Mouse (Mus musculus) adrenal gland, postnatal 36 days (tissue): Measurements from ENCODE around the gene Bcl2l12. TPM values are rescaled to one million over a fixed set of nuclear protein-coding genes. Genes with fewer than 3 reads are reported as not detected.

Experiments
- DNase-seq, 2 experiments: peaks; one replicate each; pipeline ENCODE4 v3.0.0; 2021; ENCODE audit warnings: mixed read lengths in 1 of 2
- microRNA-seq: library from miRNA; unstranded; fragments of <30 nt; microRNA quantifications from one replicate; pipeline ENCODE4 v1.2.0, GENCODE M21; 2021
- total RNA-seq, 2 experiments: library from RNA; stranded (reverse); gene quantifications; 2 replicates each; pipeline ENCODE4 v1.2.3; 2021

Gene Bcl2l12
- total RNA-seq, 2 experiments from 2014 or later, result 16.5 to 17.4 TPM

GRCm38 (mm10) chr7:44959281-44959680, 39.2 kb downstream of the Bcl2l12 start:
- DNase-seq, result no peak

GRCm38 (mm10) chr7:44958208-44958607, 40.3 kb downstream of the Bcl2l12 start:
- DNase-seq, result peak; percentile 52 to 67

- no peak for DNase-seq
Observed at GRCm38 (mm10) chr7:44957183-44957835, 41.2 kb downstream of the Bcl2l12 start.

- DNase-seq, result no peak
Observed at GRCm38 (mm10) chr7:44956266-44956665, 42.2 kb downstream of the Bcl2l12 start.

GRCm38 (mm10) chr7:44955628-44956027, 42.9 kb downstream of the Bcl2l12 start:
- peak in 1 of 2 experiments; percentile 44 for DNase-seq

- DNase-seq, result no peak
Observed at GRCm38 (mm10) chr7:44954091-44954885, 44.2 kb downstream of the Bcl2l12 start.

GRCm38 (mm10) chr7:44953561-44953960, 45.0 kb downstream of the Bcl2l12 start:
- DNase-seq, result no peak

GRCm38 (mm10) chr7:44952611-44953306, 45.8 kb downstream of the Bcl2l12 start:
- DNase-seq, result peak; percentile 96 to 97

- peak; percentile 90 for DNase-seq
Observed at GRCm38 (mm10) chr7:44951960-44952359, 46.6 kb downstream of the Bcl2l12 start.

GRCm38 (mm10) chr7:44949922-44950321, 48.6 kb downstream of the Bcl2l12 start:
- no peak for DNase-seq

- no peak for DNase-seq
Observed at GRCm38 (mm10) chr7:44942904-44943303, 55.6 kb downstream of the Bcl2l12 start, which contains the start of gene Tsks. Tsks (plus strand) TSS chr7:44943204.

Small RNA genes lying within 50 kb of the gene (microRNA-seq; reads per million reads assigned to microRNA genes)
- not detected for gene Mir7054

Other genes with a start within 250 kb of the Bcl2l12 start
- gene Zfp473, start 247.7 kb downstream of the Bcl2l12 start, total RNA-seq, result under 1 TPM; 0.49 to 0.70 TPM
- gene Nup62, start 182.6 kb downstream of the Bcl2l12 start, total RNA-seq, result 10 to 100 TPM; 40.9 to 42.5 TPM
- 1 to 10 TPM; 2.0 to 2.6 TPM for gene Il4i1, start 182.3 kb downstream of the Bcl2l12 start, total RNA-seq
- gene Atf5, start 182.1 kb downstream of the Bcl2l12 start, total RNA-seq, result 100 to 1,000 TPM; 135 to 151 TPM
- 100 to 1,000 TPM; 108 to 118 TPM for gene Akt1s1, start 149.7 kb downstream of the Bcl2l12 start, total RNA-seq
- gene Tbc1d17, start 149.6 kb downstream of the Bcl2l12 start, total RNA-seq, result 10 to 100 TPM; 54.1 to 73.4 TPM
- 10 to 100 TPM; 41.7 to 50.6 TPM for gene Pnkp, start 141.6 kb downstream of the Bcl2l12 start, total RNA-seq
- 100 to 1,000 TPM; 215 to 274 TPM for gene Ptov1, start 128.9 kb downstream of the Bcl2l12 start, total RNA-seq
- gene Med25, start 106.0 kb downstream of the Bcl2l12 start, total RNA-seq, result 10 to 100 TPM; 86.1 to 97.1 TPM
- 10 to 100 TPM; 24.9 to 25.8 TPM for gene Fuz, start 102.6 kb downstream of the Bcl2l12 start, total RNA-seq
- 100 to 1,000 TPM in 1 of 2 experiments, 10 to 100 TPM in 1; 95.0 to 106 TPM for gene Ap2a1, start 69.2 kb downstream of the Bcl2l12 start, total RNA-seq
- not detected for gene Tsks, start 55.5 kb downstream of the Bcl2l12 start, total RNA-seq
- gene Cpt1c, start 23.9 kb downstream of the Bcl2l12 start, total RNA-seq, result 10 to 100 TPM in 1 of 2 experiments, 1 to 10 TPM in 1; 8.6 to 10.7 TPM
- gene Prmt1, start 12.1 kb downstream of the Bcl2l12 start, total RNA-seq, result 100 to 1,000 TPM; 236 to 262 TPM
- 100 to 1,000 TPM in 1 of 2 experiments, 10 to 100 TPM in 1; 90.4 to 123 TPM for gene Irf3, start 1.1 kb downstream of the Bcl2l12 start, total RNA-seq
- gene Scaf1, start 17.7 kb upstream of the Bcl2l12 start, total RNA-seq, result 10 to 100 TPM; 76.9 to 82.6 TPM
- 100 to 1,000 TPM in 1 of 2 experiments, 10 to 100 TPM in 1; 98.9 to 101 TPM for gene Rras, start 19.2 kb upstream of the Bcl2l12 start, total RNA-seq
- gene Prr12, start 54.2 kb upstream of the Bcl2l12 start, total RNA-seq, result 10 to 100 TPM; 47.7 to 59.7 TPM
- gene Nosip, start 63.7 kb upstream of the Bcl2l12 start, total RNA-seq, result 10 to 100 TPM; 50.5 to 65.3 TPM
- gene Prrg2, start 64.0 kb upstream of the Bcl2l12 start, total RNA-seq, result 10 to 100 TPM; 18.1 to 20.5 TPM
- gene Rcn3, start 93.5 kb upstream of the Bcl2l12 start, total RNA-seq, result 10 to 100 TPM; 32.2 to 38.3 TPM
- 100 to 1,000 TPM; 116 to 138 TPM for gene Fcgrt, start 105.1 kb upstream of the Bcl2l12 start, total RNA-seq
- gene Rps11, start 125.7 kb upstream of the Bcl2l12 start, total RNA-seq, result 1,000 to 10,000 TPM; 1,231 to 1,372 TPM
- 1,000 to 10,000 TPM; 1,621 to 1,757 TPM for gene Rpl13a, start 130.0 kb upstream of the Bcl2l12 start, total RNA-seq
- gene Gm45713, start 137.5 kb upstream of the Bcl2l12 start, total RNA-seq, result not detected
- 10 to 100 TPM; 15.3 to 25.5 TPM for gene Flt3l, start 137.7 kb upstream of the Bcl2l12 start, total RNA-seq
- 10 to 100 TPM; 59.1 to 77.0 TPM for gene Pih1d1, start 155.6 kb upstream of the Bcl2l12 start, total RNA-seq
- 10 to 100 TPM; 62.7 to 76.7 TPM for gene Aldh16a1, start 155.9 kb upstream of the Bcl2l12 start, total RNA-seq
- gene Slc17a7, start 165.2 kb upstream of the Bcl2l12 start, total RNA-seq, result under 1 TPM in 1 of 2 experiments, not detected in 1; 0.17 TPM
- not detected for gene Gfy, start 180.9 kb upstream of the Bcl2l12 start, total RNA-seq
- not detected for gene Pth2, start 182.3 kb upstream of the Bcl2l12 start, total RNA-seq
- gene Ccdc155, start 206.2 kb upstream of the Bcl2l12 start, total RNA-seq, result not detected
- gene Dkkl1, start 213.4 kb upstream of the Bcl2l12 start, total RNA-seq, result not detected
- gene Tead2, start 217.0 kb upstream of the Bcl2l12 start, total RNA-seq, result 10 to 100 TPM; 10.6 to 15.3 TPM
- 1 to 10 TPM; 2.2 to 4.1 TPM for gene Cd37, start 240.4 kb upstream of the Bcl2l12 start, total RNA-seq
- not detected for gene Slc6a16, start 242.4 kb upstream of the Bcl2l12 start, total RNA-seq